ENCODE assay signal across 10 mouse cellular contexts in the genomic region with DNA sequence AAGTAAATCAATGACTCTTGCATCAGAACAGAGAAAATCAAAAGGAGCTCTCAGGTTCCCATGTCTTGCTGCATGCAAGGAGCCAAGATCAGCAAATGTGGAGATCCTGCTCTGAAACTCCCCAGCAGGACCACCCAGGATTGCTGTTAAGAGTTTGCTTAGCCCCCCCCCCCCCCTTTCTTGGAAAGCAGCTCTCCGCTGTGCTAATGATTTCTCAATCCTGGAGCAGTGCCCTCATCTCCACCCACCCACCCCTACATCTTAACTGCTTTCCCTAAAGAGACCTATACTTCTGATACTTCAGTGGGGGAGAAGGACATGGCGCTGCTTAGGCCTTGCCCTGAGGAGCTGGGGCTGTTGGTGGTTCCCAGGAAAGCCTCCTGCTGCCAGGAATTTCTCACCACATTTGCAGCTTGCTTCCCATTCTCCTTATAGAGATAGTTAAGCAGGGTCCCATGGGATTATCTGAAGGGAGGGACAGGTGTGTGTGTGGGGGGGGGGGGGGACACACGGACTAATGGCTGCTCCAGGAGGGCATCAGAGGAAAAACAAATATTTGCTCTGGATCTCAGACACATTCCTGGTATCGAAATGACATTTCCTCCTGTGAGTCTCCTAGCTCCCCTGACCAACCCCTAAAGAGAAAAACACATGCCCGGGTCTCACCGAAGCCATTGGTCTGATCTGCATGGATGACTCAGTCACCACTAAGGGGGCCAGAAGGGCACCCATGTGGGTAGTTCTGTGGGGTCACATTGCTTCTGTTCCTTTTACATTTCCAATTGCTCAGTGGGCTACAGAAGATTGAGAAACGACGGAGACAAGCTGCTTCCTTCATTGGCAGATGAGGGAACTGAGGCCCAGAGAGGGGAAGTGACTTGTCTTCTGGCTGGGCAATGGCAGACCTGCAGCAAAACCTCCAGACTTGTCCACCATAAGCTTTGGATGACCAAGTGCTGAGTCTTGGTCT. TPM values are rescaled to one million over a fixed set of nuclear protein-coding genes. Genes with fewer than 3 reads are reported as not detected.
DNase-seq lines count a peak whose midpoint lies in the region; ATAC-seq lines count a peak whose summit lies in the region.
"Had no signal": no experiment of that assay in that cellular context is flagged by ENCODE, and none has a peak within 500 bp of the region (broad histone marks: within the 10 kb centered on the region; RNA-seq: fewer than 3 reads in every experiment).

No protein-coding gene starts in this region.

- no peak overlapping the region for H3K9ac ChIP-seq in heart, embryonic 15.5 days
- peak overlapping the region; percentile 15; the same call in 1 of the 2 replicates for H3K9ac ChIP-seq in hindbrain, embryonic 15.5 days
- H3K9ac ChIP-seq in midbrain, embryonic 16.5 days (ENCODE audit: low read depth, low read length): peak overlapping the region; percentile 81; the same call in 1 of the 2 replicates

- no peak for DNase-seq in heart, adult 8-10 months (ENCODE audit: low spot score)
- DNase-seq in ovary, postnatal 14 days (ENCODE audit: low spot score): no peak
- DNase-seq in urinary bladder, adult 18-20 months (ENCODE audit: low spot score in 2 of 2): no peak

- H3K27me3 ChIP-seq in heart, embryonic 15.5 days: peaks cover 9% of the 10 kb centered on the region; the same call in 1 of the 2 replicates
- H3K27me3 ChIP-seq in hindbrain, embryonic 15.5 days: peaks cover 5% of the 10 kb centered on the region; the same call in 1 of the 2 replicates
- no peaks in the 10 kb centered on the region for H3K27me3 ChIP-seq in midbrain, embryonic 16.5 days (ENCODE audit: control insufficient read depth, insufficient read depth, low read depth, low read length)

- H3K27ac ChIP-seq in heart, embryonic 15.5 days: no peak overlapping the region; the same call in 1 of the 2 replicates
- H3K27ac ChIP-seq in brown adipose tissue, adult 24 weeks (replicated peaks; ENCODE audit: low read depth, low read length): peak overlapping the region; percentile 59; the same call in 1 of the 2 replicates
- peak overlapping the region; percentile 63 for H3K27ac ChIP-seq in hindbrain, embryonic 15.5 days (replicated peaks)
- peak overlapping the region; percentile 72 for H3K27ac ChIP-seq in midbrain, embryonic 16.5 days (ENCODE audit: low read length)

- no peaks in the 10 kb centered on the region for H3K9me3 ChIP-seq in heart, embryonic 15.5 days (replicated peaks)
- no peaks in the 10 kb centered on the region for H3K9me3 ChIP-seq in hindbrain, embryonic 15.5 days
- H3K9me3 ChIP-seq in midbrain, embryonic 16.5 days (replicated peaks; ENCODE audit: control insufficient read depth, low read length, poor library complexity, severe bottlenecking): no peaks in the 10 kb centered on the region

- H3K4me2 ChIP-seq in heart, embryonic 15.5 days: peak overlapping the region; percentile 99; the same call in 1 of the 2 replicates
- peak overlapping the region; percentile 85 for H3K4me2 ChIP-seq in hindbrain, embryonic 15.5 days
- peak overlapping the region; percentile 85 for H3K4me2 ChIP-seq in midbrain, embryonic 16.5 days (ENCODE audit: low read length)

- no peak for ATAC-seq in heart, embryonic 15.5 days (replicated peaks; ENCODE audit: insufficient number of reproducible peaks, insufficient read depth, low FRiP score, low read depth)
- ATAC-seq in hindbrain, embryonic 15.5 days (ENCODE audit: low FRiP score, low read depth): no peak
- ATAC-seq in midbrain, embryonic 16.5 days: no peak
- ATAC-seq in frontal cortex, adult (ENCODE audit: low TSS enrichment): no peak

- WGBS in heart, embryonic 15.5 days: 49% methylated on average over 8 of the region's 8 CpGs
- 27% methylated on average over 8 of the region's 8 CpGs for WGBS in hindbrain, embryonic 15.5 days
- WGBS in midbrain, embryonic 16.5 days: 15% methylated on average over 8 of the region's 8 CpGs

- peaks cover 43% of the 10 kb centered on the region for H3K4me1 ChIP-seq in heart, embryonic 15.5 days (replicated peaks)
- peaks cover 20% of the 10 kb centered on the region for H3K4me1 ChIP-seq in brown adipose tissue, adult 24 weeks (ENCODE audit: control insufficient read depth, insufficient read depth, insufficient read length, low read length)
- H3K4me1 ChIP-seq in hindbrain, embryonic 15.5 days (replicated peaks): peaks cover 63% of the 10 kb centered on the region
- H3K4me1 ChIP-seq in midbrain, embryonic 16.5 days (ENCODE audit: control insufficient read depth, insufficient read depth, low read length): peaks cover 55% of the 10 kb centered on the region

- H3K4me3 ChIP-seq in heart, embryonic 15.5 days: no peak overlapping the region
- no peak overlapping the region for H3K4me3 ChIP-seq in brown adipose tissue, adult 24 weeks (ENCODE audit: insufficient read depth, low read depth, low read length)
- H3K4me3 ChIP-seq in hindbrain, embryonic 15.5 days: peak overlapping the region; percentile 73; the same call in 1 of the 2 replicates
- H3K4me3 ChIP-seq in midbrain, embryonic 16.5 days (ENCODE audit: low read depth, low read length): peak overlapping the region; percentile 65; the same call in 1 of the 2 replicates

- no peaks in the 10 kb centered on the region for H3K36me3 ChIP-seq in heart, embryonic 15.5 days
- no peaks in the 10 kb centered on the region for H3K36me3 ChIP-seq in hindbrain, embryonic 15.5 days
- H3K36me3 ChIP-seq in midbrain, embryonic 16.5 days (ENCODE audit: control insufficient read depth, insufficient read depth, low read length): no peaks in the 10 kb centered on the region

RNA-seq across cellular contexts. Expression of gene Nuak2, which starts 2.3 kb away (rescaled TPM):
- 3.0 and 3.7 TPM in 2 replicates for polyA plus RNA-seq in heart, embryonic 15.5 days (2015; fragmentation: Nextera tagmentation; extraction: Ambion mirVana)
- total RNA-seq in heart, adult 8-10 months (2022): 1 to 10 TPM; 3.8 to 5.2 (median 4.0) TPM
- 0.50 and 0.87 TPM in 2 replicates for polyA plus RNA-seq in brown adipose tissue, adult 24 weeks (2012; ENCODE audit: insufficient read depth, insufficient read length, missing spikeins)
- 12.9 and 24.2 TPM in 2 replicates for polyA plus RNA-seq in hindbrain, embryonic 15.5 days (2015; fragmentation: Nextera tagmentation; extraction: Ambion mirVana)
- 19.8 and 22.0 TPM in 2 replicates for polyA plus RNA-seq in midbrain, embryonic 16.5 days (2015; fragmentation: Nextera tagmentation; extraction: Ambion mirVana)

RNA-seq across cellular contexts. Expression of gene Klhdc8a, which starts 19.8 kb away (rescaled TPM):
- 0.33 and 0.68 TPM in 2 replicates for polyA plus RNA-seq in heart, embryonic 15.5 days (2015; fragmentation: Nextera tagmentation; extraction: Ambion mirVana)
- 10 to 100 TPM; 11.8 to 22.9 (median 17.5) TPM for total RNA-seq in heart, adult 8-10 months (2022)
- not detected in 2 replicates for polyA plus RNA-seq in brown adipose tissue, adult 24 weeks (2012; ENCODE audit: insufficient read depth, insufficient read length, missing spikeins)
- polyA plus RNA-seq in hindbrain, embryonic 15.5 days (2015; fragmentation: Nextera tagmentation; extraction: Ambion mirVana): 8.7 and 9.5 TPM in 2 replicates
- polyA plus RNA-seq in midbrain, embryonic 16.5 days (2015; fragmentation: Nextera tagmentation; extraction: Ambion mirVana): 8.3 and 10.8 TPM in 2 replicates
- total RNA-seq: hematopoietic stem cell, adult 5-6 weeks; neutrophil, adult 5-6 weeks had no signal

Comparison
In these comparisons a context has a peak if more than half of its experiments do, and no peak if none do; other contexts are left out.
1. H3K4me3 ChIP-seq: peak in hindbrain, embryonic 15.5 days (single experiment) and midbrain, embryonic 16.5 days (single experiment); none in heart, embryonic 15.5 days (single experiment) and brown adipose tissue, adult 24 weeks (single experiment).
2. Peak in every context shown above with its lines, with median percentiles within 50 percentile points of each other: H3K4me2 ChIP-seq.